Mouse (Mus musculus) CH12.LX (cell line): ENCODE measurements at regions not wholly inside any gene's neighbourhood (a gene's known extent, or its start where the extent isn't known, plus 50 kb on each side); places are given as distances from the start of the nearest gene placed in this dataset.

Experiments used
- DNase-seq: peaks from one replicate; pipeline ENCODE4 v3.0.0-alpha.2; 2013; ENCODE audit errors: extremely low read depth
- H3K27ac ChIP-seq: 2 replicates; pipeline ENCODE4 v1.5.1; 2012; ENCODE audit warnings: low read depth, mild to moderate bottlenecking, control low read depth, moderate library complexity; ENCODE audit not compliant: insufficient read depth
- H3K27me3 ChIP-seq: replicated peaks from 2 replicates; pipeline ENCODE3; 2012; ENCODE audit warnings: inconsistent platforms
- H3K36me3 ChIP-seq, 2 experiments: replicated peaks in 1 of 2; 2 replicates each; pipeline versions ENCODE3 to v1.6.1; 2012; ENCODE audit warnings: inconsistent platforms in 1 of 2, low read length in 1 of 2, mild to moderate bottlenecking in 1 of 2, mixed read lengths in 1 of 2, moderate library complexity in 1 of 2; ENCODE audit not compliant: control insufficient read depth in 1 of 2, insufficient read depth in 1 of 2
- H3K4me1 ChIP-seq, 2 experiments: 2 replicates each; pipeline ENCODE4 v1.6.1; 2012; ENCODE audit warnings: inconsistent platforms in 1 of 2, moderate library complexity in 1 of 2; ENCODE audit not compliant: insufficient read depth in 2 of 2, control insufficient read depth in 1 of 2
- H3K4me2 ChIP-seq: 2 replicates; pipeline ENCODE4 v1.6.1; 2012; ENCODE audit warnings: low read depth, mild to moderate bottlenecking, control low read depth; ENCODE audit not compliant: poor library complexity, insufficient read depth, severe bottlenecking
- H3K4me3 ChIP-seq, 3 experiments: fragments of 150-350 bp in 1 of 3; sonication (generic) in 1 of 3; replicated peaks in 1 of 3; 2 replicates each; pipeline versions ENCODE3 to v1.5.1; 2011 to 2012; ENCODE audit warnings: low read depth in 2 of 3, low read length in 2 of 3, mild to moderate bottlenecking in 2 of 3, moderate library complexity in 2 of 3, control low read depth in 1 of 3, improper control_type of control experiment in 1 of 3, inconsistent platforms in 1 of 3, mixed read lengths in 1 of 3; ENCODE audit not compliant: poor library complexity in 1 of 3
- H3K79me2 ChIP-seq: replicated peaks from 2 replicates; pipeline ENCODE4 v1.6.1; 2012; ENCODE audit warnings: mild to moderate bottlenecking, moderate library complexity; ENCODE audit not compliant: control insufficient read depth, poor library complexity, insufficient read depth, severe bottlenecking; ENCODE audit errors: extremely low read depth
- H3K9ac ChIP-seq: 2 replicates; pipeline ENCODE4 v1.6.1; 2012; ENCODE audit warnings: low read depth, mild to moderate bottlenecking, control low read depth, moderate library complexity; ENCODE audit not compliant: insufficient read depth
- H3K9me3 ChIP-seq: replicated peaks from 2 replicates; pipeline ENCODE3; 2012; ENCODE audit warnings: low read length, inconsistent platforms, mixed read lengths
- CHD1 ChIP-seq: IDR thresholded peaks from 2 replicates; pipeline ENCODE4 v1.6.1; 2012; ENCODE audit warnings: low read depth, low read length, improper control_type of control experiment, inconsistent platforms
- EP300 ChIP-seq: IDR thresholded peaks from 2 replicates; pipeline ENCODE4 v1.6.1; 2011; ENCODE audit warnings: low read length, improper control_type of control experiment
- HCFC1 ChIP-seq: IDR thresholded peaks from 2 replicates; pipeline ENCODE4 v1.6.1; 2012; ENCODE audit warnings: low read depth, mild to moderate bottlenecking, inconsistent platforms, low read length, improper control_type of control experiment
- MAZ ChIP-seq: IDR thresholded peaks from 2 replicates; pipeline ENCODE4 v1.6.1; 2012; ENCODE audit warnings: low read depth, mild to moderate bottlenecking, inconsistent platforms, low read length, improper control_type of control experiment, moderate library complexity
- MXI1 ChIP-seq: IDR thresholded peaks from 2 replicates; pipeline ENCODE4 v1.6.1; 2011; ENCODE audit warnings: mild to moderate bottlenecking, low read depth, low read length, improper control_type of control experiment
- SMC3 ChIP-seq: IDR thresholded peaks from 2 replicates; pipeline ENCODE4 v1.6.1; 2011; ENCODE audit warnings: low read depth, low read length, improper control_type of control experiment
- TBP ChIP-seq: conservative IDR thresholded peaks from 2 replicates; pipeline ENCODE4 v1.6.1; 2011; ENCODE audit warnings: low read depth, low read length, improper control_type of control experiment
- ZKSCAN1 ChIP-seq: IDR thresholded peaks from 2 replicates; pipeline ENCODE4 v1.6.1; 2012; ENCODE audit warnings: low read depth, inconsistent platforms, low read length, improper control_type of control experiment, borderline replicate concordance
- ZMIZ1 ChIP-seq: IDR thresholded peaks from 2 replicates; pipeline ENCODE4 v1.6.1; 2012; ENCODE audit warnings: low read depth, mild to moderate bottlenecking, inconsistent platforms, low read length, improper control_type of control experiment
- dilution Hi-C: fragments of 300-500 bp; cut with MboI; formaldehyde crosslinking; loops from 2 replicates; pipeline ENCODE4 v1.14.3; 2020; ENCODE audit warnings: low sequenced_read_pairs; ENCODE audit not compliant: extremely low pct_unique_long_range_greater_than_20kb, extremely low pct_ligation_motif_present
- in situ Hi-C: fragments of 300-500 bp; cut with MboI; formaldehyde crosslinking; loops from 3 replicates; pipeline ENCODE4 v1.14.3; 2019; ENCODE audit warnings: low sequenced_read_pairs, low pct_ligation_motif_present, low pct_unique_long_range_greater_than_20kb, mixed read lengths

- Histone ChIP-seq H3K4me2 (no peak overlapping the region), H3K79me2 (no peaks in the 10 kb centered on the region), H3K27me3 (no peaks in the 10 kb centered on the region), H3K27ac (no peak overlapping the region), H3K9me3 (no peaks in the 10 kb centered on the region), H3K4me1 (no peaks in the 10 kb centered on the region), H3K36me3 (no peaks in the 10 kb centered on the region), H3K9ac (no peak overlapping the region), H3K4me3 (no peak overlapping the region)
- in situ Hi-C loops (no loop called here), dilution Hi-C loops (no loop called here)
- DNase-seq: no peak
- no peak for TF ChIP-seq ZMIZ1
- TF ChIP-seq ZKSCAN1: no peak
- no peak for TF ChIP-seq MAZ
- TF ChIP-seq TBP: no peak
- no peak for TF ChIP-seq HCFC1
- no peak for TF ChIP-seq EP300
- no peak for TF ChIP-seq MXI1
- no peak for TF ChIP-seq CHD1
- TF ChIP-seq SMC3: no peak
- TF ChIP-seq, all 38 proteins: peak for 0
These were observed 68.2 kb upstream of the Fam240b start for GRCm38 (mm10) chr13:64565791-64566190.
